Mouse (Mus musculus) ovary, postnatal 14 days (tissue): Measurements from ENCODE around the gene Pgm2.

Source experiments
- DNase-seq: peaks from one replicate; pipeline ENCODE4 v3.0.0; 2022; ENCODE audit warnings: low spot score

The Pgm2 gene

GRCm38 (mm10) chr5:64092748-64093292 lies at the start of gene Pgm2:
Gene Pgm2 (plus strand): TSS chr5:64092950.
- peak; percentile 67 for DNase-seq

DNA sequence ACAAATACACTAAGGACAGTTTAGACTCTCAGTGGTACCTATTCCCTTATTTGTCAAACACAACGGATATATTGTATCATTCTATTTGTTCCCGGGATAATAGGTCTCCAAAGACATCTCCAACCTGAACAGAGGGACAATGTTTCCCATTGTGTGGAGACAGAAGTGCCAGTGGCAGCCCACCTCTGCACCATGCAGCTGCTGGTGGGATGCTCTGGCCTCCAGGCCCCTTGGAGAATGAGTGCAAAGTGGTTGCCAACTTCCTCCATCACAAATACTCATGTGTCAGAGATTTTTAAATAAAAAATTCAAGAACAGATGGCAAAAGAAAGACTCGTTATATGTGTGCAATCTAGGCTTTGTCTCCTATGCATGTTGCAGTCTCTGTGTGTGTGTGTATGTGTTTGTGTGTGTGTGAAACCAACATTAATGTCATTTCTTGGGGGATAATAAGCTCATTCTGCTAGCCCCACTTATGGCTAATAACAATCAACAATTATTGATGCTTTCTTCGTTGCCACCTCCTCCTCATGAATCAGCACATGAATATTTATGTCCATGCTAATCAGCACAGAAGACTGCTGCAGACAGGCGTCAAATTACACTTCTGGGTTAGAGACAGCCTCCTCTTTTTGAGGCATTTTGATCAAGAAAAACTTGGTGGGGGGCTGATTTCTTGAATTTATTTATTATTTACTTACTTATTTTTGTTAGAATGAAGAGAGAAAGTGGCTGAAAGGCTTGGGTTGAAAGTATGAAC lies 48.9 kb upstream of the Pgm2 start:
- no peak for DNase-seq

- no peak for DNase-seq
Measured at GRCm38 (mm10) chr5:64044790-64045189, 48.0 kb upstream of the Pgm2 start.

DNA sequence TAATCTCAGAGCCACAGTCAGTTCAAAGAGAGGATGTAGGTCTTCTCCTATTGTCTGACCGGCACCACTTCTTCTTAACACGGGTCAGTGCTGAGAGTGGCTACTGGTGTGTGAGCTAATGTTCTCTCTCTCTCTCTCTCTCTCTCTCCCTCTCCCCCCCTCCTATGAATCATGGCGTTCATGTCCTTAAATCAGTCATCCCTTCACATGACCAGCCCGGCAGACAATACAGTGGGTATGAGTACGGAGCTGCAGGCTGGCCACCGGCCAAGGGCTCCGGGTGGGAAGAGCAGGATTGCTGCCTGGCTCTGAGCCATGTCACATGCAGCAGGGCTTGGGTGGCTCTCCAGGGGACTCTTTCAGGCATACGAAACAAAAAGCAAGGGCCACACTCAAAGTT lies 47.2 kb upstream of the Pgm2 start:
- peak; percentile 37 for DNase-seq

GRCm38 (mm10) chr5:64046995-64047394 lies 45.8 kb upstream of the Pgm2 start:
- DNase-seq: no peak

DNA sequence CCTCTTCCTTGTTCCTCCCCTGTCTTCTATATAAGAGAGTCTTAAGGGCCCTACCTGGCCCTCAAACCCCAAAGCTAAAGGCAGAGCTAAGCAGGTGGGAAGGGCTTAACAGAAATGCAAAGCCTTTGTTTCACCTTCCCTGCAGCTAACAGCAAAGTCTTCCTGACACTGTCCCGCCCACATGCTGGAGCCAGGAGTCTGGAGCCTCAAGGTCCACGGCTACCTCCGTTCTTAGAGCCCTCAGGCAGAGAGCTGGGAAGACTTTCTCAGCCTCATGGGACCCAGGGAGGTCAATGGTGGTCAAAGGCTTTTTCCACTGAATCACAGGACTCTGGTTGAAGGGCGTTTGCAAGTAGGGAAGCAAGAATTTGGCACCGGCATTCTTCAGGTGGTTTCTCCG lies 44.8 kb upstream of the Pgm2 start:
- no peak for DNase-seq

GRCm38 (mm10) chr5:64048605-64049004 lies 44.1 kb upstream of the Pgm2 start:
- DNase-seq: no peak

GRCm38 (mm10) chr5:64049256-64049655 lies 43.5 kb upstream of the Pgm2 start:
- DNase-seq: no peak

DNA sequence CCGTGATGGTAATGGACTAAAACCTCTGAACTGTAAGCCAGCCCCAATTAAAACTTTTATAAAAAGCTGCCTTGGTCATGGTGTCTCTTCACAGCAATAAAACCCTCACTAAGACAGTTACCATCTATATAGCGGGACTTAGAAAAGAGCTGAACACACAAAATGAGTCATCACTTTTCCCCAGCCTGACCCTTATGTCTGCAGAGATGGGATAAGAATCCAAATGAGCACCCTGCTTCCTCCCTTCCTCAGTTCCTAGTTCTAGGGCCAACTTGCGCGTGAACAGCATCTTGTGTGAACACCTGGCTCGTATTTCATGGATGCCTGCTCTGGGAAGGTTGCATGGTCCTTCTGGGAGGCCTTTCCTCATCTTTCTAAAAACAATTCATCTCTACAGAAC lies 39.7 kb upstream of the Pgm2 start:
- DNase-seq: no peak

GRCm38 (mm10) chr5:64056210-64056609 lies 36.5 kb upstream of the Pgm2 start:
- no peak for DNase-seq

DNA sequence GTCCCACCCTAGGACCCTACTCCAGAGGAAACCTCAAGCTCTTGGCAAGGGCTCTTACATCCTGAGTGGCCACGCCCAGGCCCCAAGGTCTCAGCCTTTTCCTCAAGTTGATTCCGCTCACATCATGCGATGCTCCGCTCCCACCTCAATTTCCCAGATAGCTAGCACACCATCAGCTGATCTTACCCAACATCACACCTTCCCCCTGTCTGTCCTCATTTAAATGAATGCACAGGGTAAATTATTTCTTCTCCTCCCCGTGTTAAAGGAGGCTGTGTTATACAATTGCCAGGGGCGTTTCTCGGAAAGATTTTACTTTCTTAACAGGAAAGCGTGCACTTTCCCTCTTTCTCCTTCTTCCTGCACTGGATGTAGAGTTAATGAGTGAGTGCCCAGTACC lies 31.9 kb upstream of the Pgm2 start:
- no peak for DNase-seq

DNA sequence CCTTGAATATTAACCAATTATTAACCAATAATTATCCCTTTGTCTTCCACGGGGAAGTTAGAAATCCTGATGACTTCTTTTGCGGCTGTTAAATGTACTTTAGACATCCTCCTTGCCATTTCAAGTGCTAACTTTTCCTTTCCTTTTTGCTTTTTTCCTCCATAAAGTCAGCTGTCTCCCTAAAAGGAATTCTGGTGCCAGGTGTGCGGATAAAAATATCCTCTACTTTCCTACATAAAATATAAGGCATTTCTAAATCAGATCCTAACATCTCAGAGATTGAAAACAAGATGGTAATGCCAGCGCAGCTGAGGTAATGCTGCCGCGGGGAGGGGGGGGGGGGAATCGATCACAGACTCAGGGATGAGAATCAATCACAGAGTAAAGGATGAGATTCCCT lies 31.1 kb upstream of the Pgm2 start:
- DNase-seq: no peak

DNA sequence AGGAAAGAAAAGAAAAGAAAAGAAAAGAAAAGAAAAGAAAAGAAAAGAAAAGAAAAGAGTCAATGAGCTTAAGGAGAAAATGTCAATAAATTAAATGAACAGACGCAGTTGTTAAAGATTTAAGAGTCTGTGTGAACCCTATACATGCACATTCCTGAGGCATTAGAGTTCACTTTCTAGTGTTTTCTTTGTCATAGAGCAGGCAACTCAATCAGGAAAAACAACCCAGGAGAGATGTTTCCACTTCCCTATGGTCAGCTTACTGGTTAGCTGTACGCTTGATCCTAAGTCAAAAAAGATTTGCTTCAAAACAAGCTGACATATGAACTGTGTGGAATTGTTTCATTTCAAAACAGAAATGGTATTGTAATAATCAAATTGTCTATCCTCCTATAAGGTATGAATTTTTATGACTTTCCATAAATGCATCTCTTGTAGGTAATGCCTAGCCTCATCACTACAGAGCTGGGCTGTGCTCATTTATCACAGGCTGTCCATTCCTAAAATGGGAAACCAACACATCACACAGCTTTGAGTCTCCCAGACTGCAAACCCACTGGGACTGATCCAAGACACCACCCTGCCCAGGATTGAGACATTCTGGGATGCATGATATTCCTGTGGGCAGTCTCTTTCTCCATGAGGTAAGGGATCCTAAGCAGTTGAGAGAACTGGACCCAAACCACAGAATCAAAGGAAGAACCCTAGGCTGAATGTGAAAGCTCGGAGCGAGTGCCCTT lies 29.7 kb upstream of the Pgm2 start:
- no peak for DNase-seq

GRCm38 (mm10) chr5:64063622-64064355 lies 29.0 kb upstream of the Pgm2 start:
- no peak for DNase-seq

DNA sequence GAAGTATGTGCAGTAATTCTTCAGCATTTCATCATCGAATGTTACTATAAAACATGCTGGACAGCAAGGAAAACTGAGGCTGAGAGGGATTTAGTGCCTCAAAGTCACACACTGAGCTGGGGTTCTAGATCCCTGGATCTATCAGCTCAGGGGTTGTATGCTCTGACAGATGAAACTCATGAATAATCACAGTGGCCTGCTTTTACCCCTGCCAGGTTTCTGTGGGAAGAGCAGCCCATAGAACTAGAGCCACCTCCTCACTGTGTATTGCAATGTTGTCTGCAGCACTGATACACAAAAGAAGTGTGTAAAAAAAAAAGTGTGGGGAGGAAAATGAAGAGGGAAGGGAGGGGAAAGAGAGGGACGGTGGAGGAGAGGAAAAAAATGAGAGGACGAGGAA lies 28.3 kb upstream of the Pgm2 start:
- DNase-seq: no peak

DNA sequence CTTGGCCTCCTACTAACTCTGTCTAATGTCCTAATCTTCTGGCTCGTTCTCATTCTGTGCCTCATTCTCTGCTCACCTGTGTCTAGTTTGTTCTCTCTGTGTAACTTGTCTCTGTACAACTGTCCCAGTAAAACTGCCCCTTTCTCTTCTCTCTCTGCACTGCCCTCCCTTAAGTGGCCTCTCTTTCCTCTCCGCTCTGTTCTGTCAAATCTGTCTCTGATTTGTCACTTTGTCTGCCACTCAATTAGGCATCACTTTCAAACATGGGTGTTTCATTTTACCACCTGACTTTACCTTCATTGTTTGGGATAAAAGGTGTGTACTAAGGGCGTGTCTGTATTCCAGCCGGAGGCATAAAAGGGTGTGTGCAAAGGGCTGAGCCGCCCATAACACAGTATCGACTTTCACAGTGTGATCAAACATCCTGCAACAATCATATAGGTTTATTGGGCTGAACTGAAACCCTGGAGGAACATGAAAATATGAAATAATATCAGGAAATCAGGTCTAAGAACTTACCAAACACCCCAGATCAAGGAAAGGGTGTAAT lies 27.2 kb upstream of the Pgm2 start:
- no peak for DNase-seq

DNA sequence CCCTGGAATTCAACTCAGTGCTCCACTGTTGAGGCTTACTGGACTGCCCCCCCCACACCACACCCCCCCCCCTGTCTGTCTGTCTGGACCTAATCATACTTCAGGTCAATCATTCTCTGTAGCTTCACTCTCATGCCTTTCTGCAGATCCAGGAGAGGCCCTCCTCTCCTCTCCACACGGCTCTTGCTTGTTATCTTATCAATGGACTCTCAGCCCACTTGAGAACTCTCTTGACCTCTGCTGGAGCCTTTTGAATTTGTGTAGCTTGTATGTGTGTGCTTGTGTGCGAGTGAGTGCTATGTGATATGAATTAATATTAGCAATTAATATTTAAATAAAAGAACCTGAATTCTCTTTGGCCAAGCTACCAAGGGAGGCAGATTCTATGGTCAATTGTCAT lies 26.6 kb upstream of the Pgm2 start:
- DNase-seq: no peak

GRCm38 (mm10) chr5:64067576-64067975 lies 25.2 kb upstream of the Pgm2 start:
- no peak for DNase-seq

DNA sequence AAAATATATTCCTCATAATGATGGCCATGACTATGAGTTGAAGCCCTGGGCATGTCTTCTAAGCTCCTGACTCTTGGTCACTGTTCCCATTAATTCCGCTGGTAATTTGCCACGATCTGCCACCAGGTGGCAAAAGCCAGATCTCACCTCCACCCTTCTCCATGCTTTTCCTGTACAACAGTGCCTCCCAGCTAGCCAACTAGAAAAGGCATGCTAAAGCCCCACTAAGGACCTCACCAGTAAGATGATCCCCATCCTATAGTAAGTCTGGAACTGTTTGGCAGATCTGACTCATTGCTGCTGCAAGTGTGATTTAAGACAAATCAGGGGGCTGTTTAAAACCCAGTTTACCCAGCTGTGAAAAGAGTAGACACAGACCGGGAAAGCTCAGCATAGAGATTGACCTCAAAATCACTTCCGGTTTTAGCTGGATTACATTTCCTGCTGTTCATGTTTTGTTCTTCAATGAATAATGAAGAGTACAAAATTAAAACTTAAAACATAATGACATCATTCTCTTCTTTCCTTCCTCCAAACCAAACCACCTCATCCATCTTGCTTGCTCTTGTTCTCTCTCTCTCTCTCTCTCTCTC lies 22.6 kb upstream of the Pgm2 start:
- peak; percentile 27 for DNase-seq

DNA sequence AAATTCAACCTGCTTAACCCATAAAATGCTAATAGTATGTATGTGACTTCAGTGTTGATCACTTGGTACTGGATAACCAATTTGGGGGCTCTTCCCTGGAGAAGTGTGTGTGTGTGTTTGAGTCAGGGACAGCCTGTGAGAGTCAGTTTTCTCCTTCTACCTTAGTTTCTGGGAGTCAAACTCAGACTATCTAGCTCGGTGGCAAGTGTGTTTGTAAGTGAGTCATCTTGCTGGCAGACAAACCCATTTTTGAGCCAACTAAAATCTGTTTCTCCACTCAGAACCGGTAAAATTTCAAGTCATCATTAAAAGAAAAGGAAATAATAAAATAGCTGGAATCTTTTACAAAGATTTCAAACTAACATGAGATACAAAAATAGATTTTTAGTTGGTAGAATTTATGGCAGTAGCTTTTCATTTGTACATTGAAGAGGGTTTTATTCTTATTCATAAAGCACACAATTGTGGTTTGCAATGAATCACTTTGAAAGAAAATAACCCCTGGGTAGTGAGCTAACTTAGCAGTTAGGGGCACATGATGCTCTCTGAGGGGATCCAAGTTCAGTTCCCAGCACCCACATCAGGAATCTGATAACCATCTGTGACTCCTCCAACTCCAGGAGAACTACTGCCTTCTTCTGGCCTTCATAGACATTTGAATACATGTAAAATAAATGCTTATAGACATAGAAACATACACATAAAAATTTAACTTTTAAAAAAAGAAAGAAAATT lies 21.8 kb upstream of the Pgm2 start:
- DNase-seq: no peak

DNA sequence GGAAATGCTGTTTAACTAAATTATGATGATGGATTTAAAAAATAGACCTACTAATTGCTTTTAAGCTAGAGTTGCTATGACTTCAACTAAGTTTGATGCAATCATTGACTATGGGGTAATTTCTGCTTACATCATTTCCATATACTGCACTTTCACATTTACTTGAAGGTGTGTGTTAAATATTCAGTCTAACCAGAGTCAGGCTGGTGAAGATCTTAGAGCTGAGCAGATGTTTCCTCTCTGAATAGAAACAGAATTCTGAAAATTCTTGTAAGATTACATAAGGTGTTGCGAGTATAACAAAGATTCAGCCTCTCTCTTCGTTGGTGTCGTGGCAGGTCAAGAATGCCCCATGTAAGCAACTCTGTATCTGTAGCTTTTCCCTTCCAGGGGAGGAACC lies 18.3 kb upstream of the Pgm2 start:
- no peak for DNase-seq
